Mouse (Mus musculus) ES-CJ7 (cell line): ENCODE measurements at regions not wholly inside any gene's neighbourhood (a gene's known extent, or its start where the extent isn't known, plus 50 kb on each side); places are given as distances from the start of the nearest gene placed in this dataset.
A peak's percentile ranks its signal among the peaks of the same experiment; 100 is the strongest.

Experiments
- DNase-seq: peaks from one replicate; pipeline ENCODE4 v3.0.0; 2011; ENCODE audit warnings: low read depth, low spot score

DNA sequence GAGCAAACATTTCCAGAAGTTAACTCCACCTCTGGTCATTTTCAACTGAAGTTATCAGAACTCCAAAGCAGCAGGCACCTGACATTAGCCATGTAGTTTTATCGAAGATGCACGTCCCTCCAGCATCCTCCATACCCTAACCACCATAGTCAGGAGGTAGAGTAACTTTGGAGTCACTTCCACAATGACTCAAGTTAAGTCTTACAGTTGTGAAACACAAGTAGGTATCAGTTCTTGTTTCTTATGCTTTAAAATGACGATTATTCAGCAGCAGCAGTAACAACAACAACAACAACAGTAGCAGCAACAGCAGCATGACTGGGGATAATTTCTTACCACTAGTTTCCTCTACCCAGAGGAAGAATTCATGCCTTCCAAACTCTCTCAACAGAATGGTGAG lies 51.3 kb upstream of the Tank start:
- DNase-seq = no peak

DNA sequence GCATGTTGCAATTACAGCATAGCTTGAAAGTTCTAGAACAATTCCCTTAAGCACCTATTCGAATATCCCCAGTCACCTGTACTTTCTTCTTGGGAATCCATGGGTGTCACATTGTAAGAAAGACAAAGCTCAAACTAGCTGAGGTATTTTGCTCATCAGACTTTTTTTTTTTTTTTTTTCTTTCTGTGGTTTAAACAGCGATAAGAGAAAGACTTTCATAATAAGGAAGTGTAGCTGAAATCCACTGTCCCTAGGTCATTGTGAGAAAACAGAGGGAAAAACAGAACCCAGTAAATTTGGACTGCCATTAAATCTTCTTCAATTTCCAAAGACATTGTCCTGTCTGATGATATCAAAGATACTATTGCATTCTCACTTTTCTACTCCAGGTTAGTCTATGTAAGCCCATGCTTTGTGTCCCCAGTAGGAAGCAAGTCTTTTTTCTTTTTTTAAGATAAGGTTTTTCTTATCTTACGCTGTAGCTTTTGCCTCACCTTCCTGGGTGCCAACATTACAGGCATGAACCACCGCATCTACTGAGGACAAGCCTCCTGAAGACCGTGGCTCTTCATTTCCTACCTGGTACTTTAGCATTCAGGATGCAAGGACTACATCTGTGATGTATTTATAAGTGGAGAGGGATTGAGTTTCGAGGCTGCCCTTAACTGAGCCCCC lies 54.2 kb upstream of the Tank start:
- no peak for DNase-seq

DNA sequence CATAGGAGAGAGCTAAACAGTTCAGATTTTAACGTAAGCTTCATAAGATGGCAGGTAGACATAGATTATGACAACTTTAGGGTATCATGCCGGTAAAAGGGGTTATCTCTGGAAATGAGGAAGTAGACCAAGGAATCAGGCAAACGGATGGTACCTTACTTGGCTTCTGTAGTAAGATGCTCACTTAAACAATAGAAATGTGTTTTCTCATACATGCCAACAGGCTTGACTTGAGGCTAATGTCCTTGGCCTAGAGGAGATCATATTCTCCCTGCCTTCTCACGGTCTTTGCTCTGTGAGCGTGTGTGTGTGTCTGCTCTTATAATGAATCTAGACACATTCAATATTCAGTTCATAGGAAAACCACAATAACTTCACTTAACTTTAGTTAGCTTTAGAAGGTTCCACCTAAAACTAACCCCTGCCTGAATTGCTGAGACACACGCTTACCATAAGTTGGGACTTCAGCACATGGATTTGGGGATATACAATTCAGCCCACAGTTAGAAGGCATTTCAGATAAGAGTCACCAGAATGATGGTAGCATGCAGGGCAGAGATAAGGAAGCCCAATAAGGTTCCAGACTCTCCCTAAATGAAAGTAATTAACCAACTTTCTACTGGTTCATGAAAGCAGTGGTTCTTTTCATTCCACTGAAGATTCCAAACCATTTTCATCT lies 63.8 kb upstream of the Tank start:
- DNase-seq = no peak

DNA sequence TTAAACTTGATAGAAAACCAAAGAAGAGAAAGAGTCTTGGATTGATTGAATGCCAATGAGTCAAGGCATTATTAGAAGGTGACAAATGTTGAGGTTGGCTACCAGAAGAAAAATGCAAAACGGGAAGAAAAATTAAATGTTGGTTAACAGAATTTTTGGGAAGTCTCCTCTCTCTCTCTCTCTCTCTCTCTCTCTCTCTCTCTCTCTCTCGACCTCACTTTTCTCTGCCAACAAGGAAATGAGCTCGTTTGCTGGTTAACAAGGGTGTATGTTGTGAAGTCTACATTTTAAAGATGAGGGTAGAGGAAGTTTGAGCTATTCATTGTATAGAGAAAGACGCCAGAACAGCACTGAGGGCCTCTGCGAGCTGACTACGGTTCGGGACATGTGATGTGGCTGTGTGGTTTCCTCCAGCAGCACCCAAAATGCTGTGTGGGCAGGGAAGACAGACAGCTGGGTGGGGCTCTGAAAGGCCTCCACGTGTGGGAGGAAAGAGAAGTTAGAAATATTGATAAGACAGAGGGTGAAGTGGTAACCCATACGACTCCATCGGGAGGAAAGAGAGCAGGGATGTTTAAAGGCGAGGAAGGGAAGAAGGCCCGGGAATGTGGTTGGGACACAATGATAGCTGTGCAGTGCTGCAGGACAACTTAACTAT lies 64.5 kb upstream of the Tank start:
- no peak for DNase-seq

DNA sequence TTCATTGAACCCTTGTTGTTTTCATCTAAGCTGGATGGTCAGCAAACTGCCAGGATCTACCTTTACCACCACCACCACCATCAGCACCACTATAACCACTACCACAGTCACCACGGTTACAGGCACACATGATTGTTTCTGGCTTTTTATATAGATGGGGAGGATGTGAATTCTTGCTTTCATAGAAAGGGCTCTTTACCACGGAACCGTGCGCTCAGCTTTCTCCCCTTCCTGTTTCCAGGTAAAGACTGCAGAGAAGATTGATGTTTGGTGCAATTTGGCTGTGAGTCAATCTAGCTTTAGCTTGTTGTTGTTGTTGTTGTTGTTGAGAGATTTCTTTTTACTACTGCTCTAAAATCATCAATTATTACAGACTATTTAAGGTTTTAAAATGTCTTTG lies 74.8 kb upstream of the Tank start:
- DNase-seq = no peak

DNA sequence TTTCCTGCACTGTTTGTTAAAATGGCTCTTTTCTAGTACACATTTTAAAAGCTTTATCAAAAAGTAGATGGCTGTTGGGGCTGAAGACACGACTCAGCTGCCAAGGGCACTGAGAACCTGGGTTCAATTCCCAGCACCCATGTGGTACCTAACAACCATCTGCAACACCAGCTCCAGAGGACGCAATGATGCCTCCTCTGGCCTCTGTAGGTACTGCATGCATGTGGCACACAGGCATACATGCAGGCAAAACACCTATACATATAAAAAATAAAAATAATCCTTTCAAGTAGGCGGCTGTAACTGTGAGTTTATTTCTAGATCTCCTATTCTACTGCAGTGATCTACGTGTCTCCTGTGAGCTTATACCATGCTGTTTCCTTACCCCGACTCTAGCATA lies 76.5 kb upstream of the Tank start:
- DNase-seq = peak; percentile 44

DNA sequence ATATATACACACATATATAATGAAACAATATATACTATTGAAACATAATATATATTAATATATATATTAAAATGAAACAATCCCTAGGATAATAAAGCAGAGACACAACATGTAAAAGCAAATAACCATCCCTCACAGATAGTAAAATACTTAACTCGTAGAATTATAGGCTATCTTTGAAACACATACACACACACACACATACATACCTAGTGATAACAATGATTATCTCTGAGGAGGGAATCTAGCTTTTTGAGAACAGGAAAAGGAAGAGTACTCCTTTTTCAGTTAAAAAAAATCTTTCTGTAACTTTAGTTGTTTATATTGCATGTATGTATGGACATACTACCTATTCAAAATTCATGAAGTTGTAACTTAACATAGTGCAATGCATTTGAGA lies 79.1 kb upstream of the Tank start:
- DNase-seq = no peak

DNA sequence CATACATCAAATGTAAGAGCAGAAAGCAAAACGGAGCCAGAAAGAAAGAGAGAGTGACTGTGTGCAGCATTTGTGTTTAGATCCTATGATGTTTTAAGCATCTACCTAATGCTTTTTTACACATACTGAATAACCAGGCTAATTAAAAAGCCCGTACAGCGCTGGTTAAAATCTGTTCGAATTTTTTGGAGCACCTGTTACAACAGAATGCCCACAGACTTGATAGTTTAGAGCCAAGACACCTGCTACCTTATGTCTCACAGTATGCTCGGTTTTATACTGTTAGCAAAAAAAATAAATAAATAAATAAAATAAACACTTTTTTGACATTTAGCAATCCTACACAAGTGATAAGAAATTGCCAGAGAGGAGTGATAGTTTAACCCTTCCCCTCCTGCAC lies 80.5 kb upstream of the Tank start:
- DNase-seq = no peak

DNA sequence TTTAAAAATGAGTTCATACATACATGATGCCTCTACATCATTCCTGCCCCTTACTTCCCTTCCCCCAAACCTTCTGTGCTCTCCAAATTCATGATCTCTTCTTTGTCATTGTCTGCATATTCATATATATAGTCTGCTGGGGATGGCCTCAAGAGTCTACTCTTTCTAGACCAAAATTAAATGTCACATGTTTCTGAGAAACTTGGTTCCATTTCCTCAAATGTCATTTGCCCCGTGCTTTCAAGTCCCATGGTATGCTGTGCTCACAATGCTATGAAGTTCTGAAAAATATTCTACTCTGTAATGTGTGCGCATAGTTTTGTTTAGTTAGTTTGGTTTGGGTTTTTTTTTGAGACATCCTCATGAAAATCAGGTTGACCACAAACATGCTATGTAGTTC lies 81.4 kb upstream of the Tank start:
- no peak for DNase-seq

DNA sequence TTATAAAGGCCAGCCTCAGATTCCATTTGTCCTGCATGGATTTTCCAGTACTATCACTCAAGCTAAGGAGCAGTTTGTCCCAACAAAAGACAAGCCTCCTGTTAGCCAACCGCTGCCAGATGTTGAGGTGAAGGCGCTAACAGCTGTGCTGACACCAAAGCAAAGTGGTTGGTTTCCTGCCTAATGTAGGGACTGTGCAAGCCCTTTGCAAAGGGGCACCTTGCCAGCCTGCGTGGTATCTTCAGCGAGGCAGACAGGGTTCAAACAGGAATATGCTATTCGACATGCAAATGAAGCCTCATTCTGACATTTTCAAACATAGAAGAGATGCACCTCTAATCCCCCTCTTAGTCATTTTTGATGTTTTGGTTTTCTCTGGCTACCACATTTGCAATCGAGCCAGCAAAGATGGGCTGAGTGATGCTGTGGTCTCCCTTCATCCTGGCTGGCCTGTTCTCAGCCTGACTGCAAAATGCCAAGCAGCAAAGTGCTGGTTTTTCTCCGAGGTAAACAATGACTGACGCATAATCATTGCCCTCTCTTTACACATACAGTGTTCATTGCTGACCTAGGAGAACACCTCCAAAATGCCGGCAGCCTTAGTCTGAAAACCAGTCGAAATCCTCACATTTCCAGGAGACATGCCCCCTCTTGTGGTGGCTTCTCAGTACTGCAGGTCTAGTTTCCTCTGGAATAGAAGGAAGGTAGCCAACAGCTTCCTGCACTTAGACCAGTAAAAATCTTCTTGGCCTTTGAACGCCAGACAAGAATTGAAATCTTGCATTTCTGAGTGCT lies 84.3 kb upstream of the Tank start:
- DNase-seq = peak; percentile 75

DNA sequence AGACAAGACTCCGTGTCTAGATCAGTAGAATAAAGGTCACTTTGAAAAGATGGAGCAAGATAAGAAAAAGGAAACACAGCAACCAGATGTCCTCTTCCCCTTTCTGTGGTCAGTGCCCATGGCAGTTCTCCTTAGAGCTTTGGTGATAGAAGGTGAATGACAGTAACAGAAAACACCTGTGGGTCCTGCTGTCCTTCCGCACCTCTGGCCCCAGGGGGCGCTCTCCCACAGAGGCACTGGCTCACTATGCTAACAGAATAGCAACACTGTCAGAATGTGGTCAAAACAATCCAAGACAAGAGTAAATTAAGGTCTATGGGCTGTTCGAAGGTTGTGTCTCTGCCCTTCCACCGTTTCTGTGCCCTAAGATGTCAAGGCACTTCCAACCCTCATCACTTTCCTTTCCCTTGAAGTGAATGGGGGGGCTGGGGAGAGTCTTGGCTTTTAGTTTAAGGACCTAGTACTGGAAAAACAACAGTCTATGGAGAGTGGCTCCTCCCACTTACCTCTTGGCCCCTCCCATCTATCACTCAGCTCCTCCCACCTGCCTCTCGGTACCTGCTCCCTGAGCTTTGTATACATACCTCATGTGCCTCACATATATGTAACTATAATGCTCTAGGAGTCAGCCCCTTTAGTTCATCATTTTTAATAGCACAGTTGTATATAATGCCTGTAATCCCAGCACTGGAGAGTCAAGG lies 86.2 kb upstream of the Tank start:
- peak; percentile 61 for DNase-seq

DNA sequence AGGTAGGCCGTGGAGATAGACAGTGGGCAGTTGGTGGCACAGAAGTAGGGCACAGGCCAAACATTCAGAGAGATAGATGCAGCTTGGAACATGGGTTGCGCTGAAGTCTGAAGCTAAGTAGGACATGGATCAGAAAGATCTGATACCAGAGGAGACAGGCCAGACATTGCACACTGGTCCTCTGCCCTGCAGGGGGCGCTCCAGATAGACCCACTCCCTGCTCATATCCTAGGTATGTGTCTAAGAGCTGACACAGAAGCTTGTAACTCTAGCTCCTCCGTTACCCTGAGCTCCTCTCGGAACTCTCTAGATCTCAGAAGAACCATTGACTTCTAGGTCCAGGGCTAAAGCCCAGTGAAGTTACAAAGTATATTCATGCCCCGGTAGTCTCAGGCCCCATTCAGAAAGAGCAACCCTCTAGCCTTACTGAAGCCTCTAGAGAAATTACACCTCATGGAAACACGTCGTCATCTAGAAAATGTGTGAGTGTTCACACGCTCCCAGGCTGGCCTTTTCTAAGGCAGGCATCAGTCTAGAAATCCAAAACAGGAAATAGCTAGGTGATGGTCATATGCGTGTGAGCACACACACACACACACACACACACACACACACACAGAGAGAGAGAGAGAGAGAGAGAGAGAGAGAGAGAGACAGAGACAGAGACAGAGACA lies 87.8 kb upstream of the Tank start:
- DNase-seq = peak; percentile 48

DNA sequence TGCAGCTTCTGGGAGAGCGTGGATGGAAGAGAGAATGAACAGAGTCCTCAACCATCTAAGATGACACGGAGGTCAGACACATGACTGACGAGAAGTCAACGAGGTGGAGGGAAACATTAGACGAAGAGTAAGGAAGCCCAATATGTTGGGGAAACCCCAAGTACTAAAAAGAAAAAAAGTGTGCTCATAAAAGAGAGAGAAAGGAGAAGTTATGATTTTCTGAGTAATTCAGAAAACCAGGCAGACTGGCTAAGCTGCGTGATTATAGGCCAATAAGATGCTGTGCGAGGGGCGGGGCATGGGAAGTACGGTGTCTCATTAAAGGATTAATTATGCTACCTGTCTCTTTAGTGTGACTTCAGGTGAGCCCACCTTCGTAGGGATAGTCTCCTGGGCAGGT lies 88.6 kb upstream of the Tank start:
- DNase-seq = no peak

DNA sequence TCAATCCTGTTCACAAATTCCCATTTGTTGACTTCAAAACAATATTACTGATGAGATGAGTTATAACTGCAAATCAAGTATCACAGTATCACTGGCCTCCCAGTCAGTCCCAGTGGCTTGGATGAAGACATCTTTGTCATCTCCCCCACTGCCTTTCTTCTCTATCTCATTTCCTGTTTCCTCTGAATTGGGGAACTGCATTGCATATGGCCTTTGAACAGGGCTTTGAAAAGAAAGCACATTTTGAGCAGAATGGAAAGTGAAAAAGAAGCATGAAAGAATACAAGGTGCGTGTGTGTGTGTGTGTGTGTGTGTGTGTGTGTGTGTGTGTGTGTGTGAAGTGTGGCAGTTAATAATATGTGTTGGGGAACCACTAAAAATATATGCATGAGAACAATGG lies 94.6 kb upstream of the Tank start:
- no peak for DNase-seq

DNA sequence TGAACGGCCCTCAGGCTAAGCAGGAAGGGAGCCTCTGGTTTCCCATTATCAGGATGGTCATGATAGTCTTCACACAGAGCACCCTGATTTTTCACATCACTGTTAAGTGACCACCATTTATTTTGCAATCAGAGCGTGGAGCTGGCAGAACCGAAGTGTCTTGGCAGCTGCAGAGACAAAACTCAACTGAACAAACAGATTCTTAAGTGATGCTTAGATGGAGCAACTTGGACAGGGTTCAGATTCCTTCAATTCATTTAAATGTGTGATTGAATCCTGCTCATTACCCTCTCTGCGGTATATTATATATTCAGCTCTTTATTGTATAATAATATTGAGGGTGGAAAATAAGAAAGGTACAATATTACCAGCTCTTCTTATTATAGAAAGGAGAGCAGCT lies 101.7 kb upstream of the Tank start:
- no peak for DNase-seq

DNA sequence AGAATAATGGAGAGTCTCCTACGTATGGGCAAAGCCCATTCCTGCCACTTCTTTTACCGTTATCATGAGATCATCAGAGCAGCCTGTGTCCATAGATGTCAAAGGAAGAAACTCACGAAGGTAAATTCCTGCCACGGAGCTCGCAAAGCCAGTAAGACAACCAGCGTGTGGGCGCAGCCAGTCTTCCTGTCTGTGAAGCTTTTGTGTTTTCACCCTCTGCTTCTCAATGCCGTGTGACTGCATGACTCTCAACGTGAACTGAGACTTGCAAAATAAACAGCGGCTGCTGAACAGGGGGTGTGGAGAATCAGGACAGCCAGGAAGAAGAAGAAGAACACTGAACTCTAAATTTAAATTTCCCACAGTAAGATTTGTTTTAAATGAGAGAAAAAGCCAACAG lies 103.8 kb upstream of the Tank start:
- DNase-seq = no peak

DNA sequence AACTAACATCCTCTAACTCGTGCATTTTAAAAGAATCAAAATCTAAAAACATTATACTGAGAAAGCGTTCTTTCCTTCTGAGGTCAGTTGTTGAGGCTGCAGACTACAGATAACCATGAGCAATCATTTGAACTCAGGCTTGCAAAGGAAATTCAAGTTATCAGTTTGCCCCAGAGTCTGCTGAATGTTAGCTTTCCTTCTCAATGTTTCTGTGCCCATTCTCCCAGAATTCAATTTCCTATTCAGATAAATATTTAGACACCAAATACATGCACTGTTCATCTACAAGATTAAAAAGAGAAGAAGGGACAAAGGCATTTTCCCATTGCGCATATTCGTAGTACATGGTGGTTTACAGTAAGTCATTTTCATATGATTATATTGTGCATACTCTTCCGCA lies 107.9 kb upstream of the Tank start:
- DNase-seq = no peak

DNA sequence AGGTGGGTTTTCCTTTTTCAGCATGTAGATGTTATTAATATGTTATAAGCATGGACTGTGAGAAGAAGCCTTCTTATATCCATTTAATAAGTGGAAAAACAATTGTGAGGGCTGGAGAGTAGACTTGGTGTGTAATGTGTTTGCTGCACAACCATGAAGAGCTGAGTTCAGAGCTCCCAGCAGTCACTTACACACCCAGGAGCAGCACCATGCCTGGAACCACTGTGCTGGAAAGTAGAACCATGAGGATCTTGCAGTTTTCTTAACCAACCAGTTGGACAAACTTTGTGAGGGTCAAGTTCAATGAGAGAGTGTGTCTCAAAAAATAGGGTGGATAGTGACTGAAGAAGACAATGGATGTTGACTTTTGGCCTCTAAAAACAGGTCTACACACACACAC lies 108.3 kb upstream of the Tank start:
- no peak for DNase-seq

DNA sequence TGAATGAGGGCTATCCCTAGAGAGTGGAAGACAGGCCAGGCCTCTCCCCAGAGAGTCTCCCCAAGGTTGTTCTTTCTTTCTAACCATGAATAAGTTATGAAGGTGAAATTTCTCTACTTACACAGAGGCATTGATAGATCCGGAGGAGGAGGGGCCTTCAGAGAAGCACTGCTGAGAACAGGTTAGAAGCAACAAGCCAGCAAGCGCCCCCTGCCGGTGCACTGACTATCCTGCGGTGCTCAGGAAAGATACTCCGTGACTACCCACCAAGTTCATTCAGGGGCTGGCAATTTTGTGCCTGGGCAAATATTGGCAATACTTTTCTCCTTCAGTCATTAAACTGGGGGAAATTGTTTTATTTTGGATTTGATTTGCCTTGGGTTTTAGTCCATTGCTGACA lies 122.5 kb upstream of the Tank start:
- DNase-seq = peak; percentile 79

DNA sequence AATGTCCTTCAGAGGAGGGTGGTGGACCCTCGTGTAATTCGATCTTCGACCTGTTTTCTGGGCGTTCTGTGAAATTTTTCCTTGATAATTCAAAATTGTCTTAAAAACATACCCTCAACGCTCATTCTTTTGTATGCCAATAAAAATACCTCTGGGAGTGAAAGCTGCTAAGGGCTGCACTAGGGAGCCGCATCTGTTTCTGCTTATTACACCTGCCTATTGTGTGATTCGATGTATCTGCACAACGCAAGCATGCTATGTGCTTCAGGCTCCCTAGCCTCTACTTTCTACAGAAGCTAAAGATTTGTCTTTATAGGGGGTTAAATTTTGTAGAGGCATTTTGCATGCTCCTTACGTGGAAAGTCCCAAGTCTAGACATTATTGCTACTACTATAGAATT lies 123.7 kb upstream of the Tank start:
- DNase-seq = no peak

DNA sequence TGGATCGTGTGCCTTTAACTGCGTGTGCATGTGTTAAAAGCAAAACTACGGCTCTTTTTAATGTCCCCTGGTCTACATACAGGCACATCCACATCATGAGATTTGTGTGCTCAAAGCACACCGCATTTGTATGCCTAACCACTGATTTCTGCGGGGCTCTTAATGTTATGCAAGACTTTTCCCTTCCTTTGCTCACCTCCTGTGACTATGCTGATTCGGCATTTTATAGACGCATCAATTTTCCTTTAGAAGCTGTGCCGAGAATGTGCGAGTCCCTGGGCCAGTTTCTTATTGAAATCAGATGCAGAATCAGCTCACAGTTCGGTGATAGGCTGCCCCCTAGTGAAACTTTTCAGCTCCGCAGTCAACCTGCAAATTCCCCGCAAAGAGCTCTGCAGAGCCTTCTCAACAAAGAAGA lies 124.1 kb upstream of the Tank start:
- DNase-seq = peak; percentile 78
